Mouse (Mus musculus) myocyte (in vitro differentiated cells): Measurements from ENCODE around the gene Srsf6. TPM values are rescaled to one million over a fixed set of nuclear protein-coding genes. Genes with fewer than 3 reads are reported as not detected.

ENCODE experiments used
- H3K27me3 ChIP-seq: one replicate; pipeline ENCODE4 v1.6.1; 2011; ENCODE audit not compliant: control insufficient read depth, insufficient read depth, insufficient read length
- H3K36me3 ChIP-seq: one replicate; pipeline ENCODE4 v1.6.1; 2011; ENCODE audit not compliant: control insufficient read depth, insufficient read depth
- H3K4me2 ChIP-seq: one replicate; pipeline ENCODE4 v1.6.1; 2011; ENCODE audit warnings: low read depth, control low read depth
- H3K4me3 ChIP-seq: one replicate; pipeline ENCODE4 v1.5.1; 2011; ENCODE audit warnings: mild to moderate bottlenecking, control low read depth, moderate library complexity
- H3K79me2 ChIP-seq: one replicate; pipeline ENCODE4 v1.6.1; 2011; ENCODE audit not compliant: control insufficient read depth, insufficient read depth
- H3ac ChIP-seq: one replicate; pipeline ENCODE4 v1.6.1; 2011; ENCODE audit not compliant: control insufficient read depth, insufficient read length
- CEBPB ChIP-seq: IDR thresholded peaks from 2 replicates; pipeline ENCODE4 v1.6.1; 2011; ENCODE audit warnings: mild to moderate bottlenecking, moderate library complexity; ENCODE audit not compliant: poor library complexity, insufficient read depth, severe bottlenecking
- E2F4 ChIP-seq: IDR thresholded peaks from one replicate; pipeline ENCODE4 v1.6.1; 2011; ENCODE audit warnings: mild to moderate bottlenecking, control low read depth, moderate library complexity; ENCODE audit not compliant: insufficient read depth
- MAX ChIP-seq: IDR thresholded peaks from one replicate; pipeline ENCODE4 v1.6.1; 2011; ENCODE audit warnings: low read depth, mild to moderate bottlenecking, control low read depth
- MYOD1 ChIP-seq, 3 experiments: IDR thresholded peaks; one replicate each; pipeline ENCODE4 v1.6.1; 2011; ENCODE audit warnings: control low read depth in 2 of 3, low read depth in 2 of 3, mild to moderate bottlenecking in 2 of 3, moderate library complexity in 1 of 3; ENCODE audit not compliant: insufficient read length in 2 of 3, control insufficient read depth in 1 of 3
- MYOG ChIP-seq, 3 experiments: IDR thresholded peaks; one replicate each; pipeline ENCODE4 v1.6.1; 2011; ENCODE audit warnings: control low read depth in 2 of 3, low read depth in 2 of 3, mild to moderate bottlenecking in 2 of 3; ENCODE audit not compliant: insufficient read length in 2 of 3, control insufficient read depth in 1 of 3, insufficient read depth in 1 of 3
- POLR2A ChIP-seq: IDR thresholded peaks from one replicate; pipeline ENCODE4 v1.6.1; 2011; ENCODE audit warnings: low read depth, mild to moderate bottlenecking, control low read depth, moderate library complexity; ENCODE audit not compliant: insufficient read length
- POLR2AphosphoS2 ChIP-seq: IDR thresholded peaks from one replicate; pipeline ENCODE4 v1.6.1; 2011; ENCODE audit warnings: low read depth, control low read depth; ENCODE audit not compliant: insufficient read length
- REST ChIP-seq: IDR thresholded peaks from one replicate; pipeline ENCODE4 v1.6.1; 2011; ENCODE audit warnings: mild to moderate bottlenecking, control low read depth, moderate library complexity; ENCODE audit not compliant: insufficient read depth, insufficient read length
- SRF ChIP-seq: IDR thresholded peaks from one replicate; pipeline ENCODE4 v1.6.1; 2011; ENCODE audit warnings: low read depth; ENCODE audit not compliant: control insufficient read depth, insufficient read length
- TCF12 ChIP-seq: IDR thresholded peaks from one replicate; pipeline ENCODE4 v1.6.1; 2011; ENCODE audit warnings: mild to moderate bottlenecking, control low read depth; ENCODE audit not compliant: poor library complexity, insufficient read depth, severe bottlenecking
- TCF3 ChIP-seq: IDR thresholded peaks from one replicate; pipeline ENCODE4 v1.6.1; 2011; ENCODE audit warnings: low read depth, control low read depth; ENCODE audit not compliant: insufficient read length
- USF1 ChIP-seq: IDR thresholded peaks from one replicate; pipeline ENCODE4 v1.6.1; 2011; ENCODE audit warnings: low read depth, mild to moderate bottlenecking, control low read depth, moderate library complexity
- polyA plus RNA-seq: library from polyadenylated mRNA; unstranded; fragments of >200 nt; fragmentation: generic; extraction: Trizol; gene quantifications from one replicate; pipeline ENCODE4 v1.2.1, GENCODE M21; 2012; ENCODE audit warnings: missing spikeins

The Srsf6 gene
- polyA plus RNA-seq, 1 experiment, result 61.5 TPM

- H3K4me2 ChIP-seq, result no peak overlapping the region
- no peak overlapping the region for H3ac ChIP-seq
- no peaks in the 10 kb centered on the region for H3K79me2 ChIP-seq
- no peaks in the 10 kb centered on the region for H3K27me3 ChIP-seq
- no peak overlapping the region for H3K4me3 ChIP-seq
- H3K36me3 ChIP-seq, result no peaks in the 10 kb centered on the region
- no peak for TF ChIP-seq TCF12
- no peak for TF ChIP-seq USF1
- no peak for TF ChIP-seq MAX
- TF ChIP-seq MYOG (IDR thresholded peaks at IDR 0.05; ENCODE audit: control insufficient read depth in 1 of 3, insufficient read depth in 1 of 3, insufficient read length in 2 of 3, low read depth in 2 of 3), result no peak
- no peak for TF ChIP-seq SRF
- no peak for TF ChIP-seq REST
- no peak for TF ChIP-seq MYOD1 (IDR thresholded peaks at IDR 0.05; ENCODE audit: control insufficient read depth in 1 of 3, insufficient read length in 2 of 3, low read depth in 2 of 3)
- no peak for TF ChIP-seq E2F4
- no peak for TF ChIP-seq POLR2AphosphoS2
- TF ChIP-seq POLR2A, result no peak
- no peak for TF ChIP-seq CEBPB
- no peak for TF ChIP-seq TCF3
These were observed 31.3 kb upstream of the Srsf6 start for GRCm38 (mm10) chr2:162899880-162900589.

- H3K79me2 ChIP-seq, result no peaks in the 10 kb centered on the region
- no peak overlapping the region for H3K4me3 ChIP-seq
- TF ChIP-seq MAX (no peak), REST (no peak), SRF (no peak), POLR2AphosphoS2 (no peak), TCF3 (no peak), MYOG (IDR thresholded peaks at IDR 0.05; ENCODE audit: control insufficient read depth in 1 of 3, insufficient read depth in 1 of 3, insufficient read length in 2 of 3, low read depth in 2 of 3) (no peak), USF1 (no peak), POLR2A (no peak), CEBPB (no peak)
- no peaks in the 10 kb centered on the region for H3K27me3 ChIP-seq
- H3ac ChIP-seq, result no peak overlapping the region
- no peaks in the 10 kb centered on the region for H3K36me3 ChIP-seq
- H3K4me2 ChIP-seq, result no peak overlapping the region
These were observed 30.8 kb upstream of the Srsf6 start for GRCm38 (mm10) chr2:162900590-162900916.

GRCm38 (mm10) chr2:162905902-162906301 is 25.4 kb upstream of the Srsf6 start:
- Histone ChIP-seq H3K79me2 (no peaks in the 10 kb centered on the region), H3K4me2 (no peak overlapping the region), H3ac (no peak overlapping the region), H3K36me3 (no peaks in the 10 kb centered on the region), H3K4me3 (no peak overlapping the region), H3K27me3 (peaks cover 9% of the 10 kb centered on the region)
- TF ChIP-seq E2F4, result no peak

- peaks cover 9% of the 10 kb centered on the region for H3K27me3 ChIP-seq
- no peak overlapping the region for H3K4me3 ChIP-seq
- no peak overlapping the region for H3K4me2 ChIP-seq
- no peak overlapping the region for H3ac ChIP-seq
- no peaks in the 10 kb centered on the region for H3K36me3 ChIP-seq
- no peak for TF ChIP-seq SRF
- no peak for TF ChIP-seq POLR2AphosphoS2
- TF ChIP-seq TCF3, result no peak
- TF ChIP-seq USF1, result no peak
- H3K79me2 ChIP-seq, result no peaks in the 10 kb centered on the region
These were observed 23.3 kb upstream of the Srsf6 start for GRCm38 (mm10) chr2:162908052-162908491.

- Histone ChIP-seq H3K79me2 (no peaks in the 10 kb centered on the region), H3ac (no peak overlapping the region), H3K4me2 (no peak overlapping the region), H3K36me3 (no peaks in the 10 kb centered on the region), H3K4me3 (no peak overlapping the region), H3K27me3 (peaks cover 33% of the 10 kb centered on the region)
- TF ChIP-seq USF1, result no peak
- TF ChIP-seq MAX, result no peak
- TF ChIP-seq TCF12, result no peak
- no peak for TF ChIP-seq MYOD1 (IDR thresholded peaks at IDR 0.05; ENCODE audit: control insufficient read depth in 1 of 3, insufficient read length in 2 of 3, low read depth in 2 of 3)
- no peak for TF ChIP-seq POLR2AphosphoS2
- TF ChIP-seq TCF3, result no peak
- no peak for TF ChIP-seq SRF
- no peak for TF ChIP-seq MYOG (IDR thresholded peaks at IDR 0.05; ENCODE audit: control insufficient read depth in 1 of 3, insufficient read depth in 1 of 3, insufficient read length in 2 of 3, low read depth in 2 of 3)
- no peak for TF ChIP-seq POLR2A
- no peak for TF ChIP-seq CEBPB
- no peak for TF ChIP-seq E2F4
- TF ChIP-seq REST, result no peak
These were observed 17.3 kb upstream of the Srsf6 start for GRCm38 (mm10) chr2:162914040-162914439.

- no peak overlapping the region for H3K4me3 ChIP-seq
- H3ac ChIP-seq, result no peak overlapping the region
- H3K4me2 ChIP-seq, result no peak overlapping the region
- no peaks in the 10 kb centered on the region for H3K36me3 ChIP-seq
- no peak for TF ChIP-seq POLR2AphosphoS2
- TF ChIP-seq MYOG (IDR thresholded peaks at IDR 0.05; ENCODE audit: control insufficient read depth in 1 of 3, insufficient read depth in 1 of 3, insufficient read length in 2 of 3, low read depth in 2 of 3), result no peak
- no peak for TF ChIP-seq MAX
- TF ChIP-seq E2F4, result no peak
- no peak for TF ChIP-seq CEBPB
- no peak for TF ChIP-seq SRF
- no peak for TF ChIP-seq MYOD1 (IDR thresholded peaks at IDR 0.05; ENCODE audit: control insufficient read depth in 1 of 3, insufficient read length in 2 of 3, low read depth in 2 of 3)
- no peak for TF ChIP-seq POLR2A
- H3K27me3 ChIP-seq, result peaks cover 36% of the 10 kb centered on the region
- H3K79me2 ChIP-seq, result no peaks in the 10 kb centered on the region
These were observed 16.8 kb upstream of the Srsf6 start for GRCm38 (mm10) chr2:162914519-162914918.
